Mouse (Mus musculus): ENCODE results near the gene Tmem203.
"Not testable (repeated sequence)": the region's sequence is repeated elsewhere in the genome, so short reads cannot be mapped to it uniquely, and the experiment has no call there.

Gene Tmem203

DNA sequence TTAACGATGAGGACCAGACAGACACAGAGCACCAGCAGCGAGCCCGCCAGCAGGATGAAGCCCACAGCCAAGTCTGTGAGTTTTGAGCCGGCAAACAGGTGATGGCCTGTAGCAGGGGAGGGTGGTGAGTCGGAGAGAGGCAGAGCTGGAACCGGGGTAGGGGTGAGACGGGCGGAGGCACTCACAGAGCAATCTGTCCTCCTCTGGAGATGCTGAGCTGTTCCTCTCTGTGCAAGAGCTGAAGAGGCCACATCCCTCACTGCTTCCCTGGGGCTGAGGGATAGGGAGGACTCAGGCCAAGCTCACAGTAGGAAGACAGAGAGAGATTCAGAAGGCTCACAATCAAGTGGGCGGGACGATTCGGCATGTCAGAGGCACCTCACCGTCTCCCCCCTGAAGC, 24.2 kb upstream of the Tmem203 start:
- ATAC-seq (ENCODE audit: insufficient number of reproducible peaks, low FRiP score, low TSS enrichment): no peak

DNA sequence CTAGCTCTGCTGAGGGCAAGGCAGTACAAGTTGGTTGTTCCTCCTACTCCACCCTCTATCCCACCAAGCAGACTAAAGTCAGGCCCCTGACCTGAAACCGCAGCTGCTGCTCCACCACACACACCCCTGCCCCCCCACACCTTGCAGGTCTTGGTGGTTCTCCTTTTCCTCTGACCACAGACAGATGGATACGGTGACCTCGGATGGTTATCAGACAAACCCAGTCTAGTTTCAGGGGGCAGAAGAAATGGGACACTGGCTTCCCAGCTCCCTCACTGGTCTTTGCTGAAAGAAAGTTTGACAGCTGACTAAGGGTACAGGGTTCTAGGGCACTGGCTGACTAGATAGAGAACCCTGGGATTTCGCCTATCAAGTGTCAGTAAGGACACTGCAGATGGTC, 21.8 kb upstream of the Tmem203 start:
- ATAC-seq (ENCODE audit: insufficient number of reproducible peaks, low FRiP score, low TSS enrichment): no peak

DNA sequence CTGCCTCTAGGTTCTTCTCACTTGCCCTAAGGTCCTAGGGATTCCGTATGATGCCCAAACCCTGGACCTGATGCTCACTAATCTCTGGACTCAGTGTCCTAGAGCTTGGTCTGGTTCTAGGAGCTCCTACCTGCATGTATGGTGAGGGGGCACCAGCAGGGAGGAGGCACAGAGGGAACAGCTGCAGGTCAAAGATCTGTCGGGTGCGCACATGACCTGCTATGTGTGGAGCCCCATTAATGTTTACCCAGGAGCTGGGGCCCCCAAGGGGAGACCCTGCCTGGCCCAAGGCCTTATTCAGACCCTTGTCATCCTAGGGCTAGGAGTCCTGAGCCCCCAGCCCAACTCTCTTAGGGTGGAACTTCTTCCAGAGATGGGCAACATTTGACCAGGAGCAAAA, 21.2 kb upstream of the Tmem203 start, which contains the start of gene Slc34a3:
Slc34a3 (minus strand) TSS at position 315 of the 400 bp plus-strand sequence.
- no peak for ATAC-seq (ENCODE audit: insufficient number of reproducible peaks, low FRiP score, low TSS enrichment)

DNA sequence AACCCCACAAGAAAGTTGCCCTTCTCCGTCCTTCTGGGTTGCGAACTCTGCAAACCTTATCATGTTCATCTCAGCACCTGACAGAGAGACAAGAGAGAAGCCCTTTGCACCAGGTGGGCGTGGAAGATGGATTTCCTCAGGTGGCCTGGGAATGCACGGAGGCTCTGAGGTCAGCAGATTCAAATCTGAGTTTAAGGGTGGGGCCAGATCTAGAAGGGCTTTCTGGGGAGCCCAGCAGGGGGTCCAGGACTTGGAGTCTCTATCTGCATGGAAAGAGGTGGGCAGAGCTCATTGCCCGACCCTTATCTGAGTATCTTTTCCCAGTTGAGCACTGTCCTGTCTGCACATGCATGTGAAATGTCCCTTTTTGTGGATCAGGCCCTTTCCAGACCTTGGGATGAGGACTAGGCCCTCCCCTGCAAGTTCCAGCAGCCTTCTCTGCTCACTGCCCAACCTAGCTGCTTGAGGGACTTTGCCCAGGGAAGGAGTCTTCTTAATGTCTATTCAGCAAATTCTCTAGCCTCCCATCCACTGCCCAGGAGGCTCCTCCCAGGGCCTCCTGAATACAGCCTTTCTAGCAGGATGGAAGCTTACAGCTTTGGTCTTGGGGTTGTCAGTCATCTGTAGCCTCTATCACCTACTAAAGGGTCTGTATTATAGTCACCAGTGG, 20.6 kb upstream of the Tmem203 start:
- ATAC-seq (ENCODE audit: insufficient number of reproducible peaks, low FRiP score, low TSS enrichment): no peak

DNA sequence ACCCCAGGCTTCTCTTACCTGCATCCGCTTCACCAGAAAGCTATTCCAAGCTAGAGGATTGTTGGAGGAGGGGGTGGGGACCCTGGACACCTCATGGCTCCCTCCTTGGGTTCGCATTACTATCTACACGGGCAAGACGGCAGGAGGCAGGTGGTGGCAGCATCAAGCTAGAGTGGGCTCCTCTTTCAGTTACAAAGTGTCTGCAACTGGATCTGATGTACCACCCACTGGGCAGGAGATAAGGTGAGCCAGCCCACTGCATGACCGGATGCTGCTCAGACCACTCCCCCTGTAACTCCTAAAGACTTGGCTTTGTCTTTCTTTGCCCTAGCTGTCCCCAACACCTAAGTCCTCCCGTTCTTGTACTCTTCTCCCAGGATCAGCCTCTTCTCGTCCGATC, 18.6 kb upstream of the Tmem203 start, which contains the start of gene Rnf224:
Rnf224 (minus strand) TSS at position 174 of the 400 bp plus-strand sequence.
- no peak for ATAC-seq (ENCODE audit: insufficient number of reproducible peaks, low FRiP score, low TSS enrichment)

DNA sequence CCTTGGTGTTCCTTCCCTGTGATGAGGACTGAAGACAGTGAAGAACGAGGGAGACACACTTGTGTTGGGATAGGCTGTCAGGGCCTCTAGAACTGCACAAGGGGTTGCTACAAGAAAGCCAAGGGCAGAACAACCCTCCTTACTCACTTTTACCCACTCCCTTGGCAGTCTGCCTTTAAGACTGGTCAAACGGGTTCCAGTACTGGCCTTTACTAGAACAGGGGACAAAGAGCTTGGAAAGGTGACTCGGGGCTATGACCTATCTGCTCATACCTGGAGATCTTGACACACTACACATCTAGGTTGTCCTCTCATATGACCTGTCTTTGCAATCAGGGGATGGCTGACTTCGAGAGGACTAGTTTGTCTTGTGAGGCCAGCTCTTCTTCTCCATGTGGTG, 17.7 kb upstream of the Tmem203 start:
- ATAC-seq (ENCODE audit: insufficient number of reproducible peaks, low FRiP score, low TSS enrichment): no peak

DNA sequence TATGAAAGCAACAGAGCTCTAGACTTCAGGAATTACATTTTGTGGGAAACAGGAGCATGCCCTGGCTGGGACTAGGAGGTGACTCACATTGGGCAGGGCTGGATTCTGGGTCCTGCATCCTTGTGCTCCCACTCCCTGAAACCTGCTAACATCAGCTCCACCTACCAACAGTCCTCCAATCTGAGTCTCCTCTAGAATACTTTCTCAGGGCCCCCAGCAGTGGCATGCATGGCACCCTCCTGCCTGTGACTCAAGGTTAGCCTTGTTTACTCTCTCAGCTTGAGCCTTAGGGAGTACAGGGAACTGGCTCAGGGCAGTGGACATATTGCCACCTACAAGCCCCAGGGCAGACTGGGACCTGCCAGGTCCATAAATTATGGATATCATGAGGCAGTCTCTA, 17.1 kb upstream of the Tmem203 start:
- no peak for ATAC-seq (ENCODE audit: insufficient number of reproducible peaks, low FRiP score, low TSS enrichment)

DNA sequence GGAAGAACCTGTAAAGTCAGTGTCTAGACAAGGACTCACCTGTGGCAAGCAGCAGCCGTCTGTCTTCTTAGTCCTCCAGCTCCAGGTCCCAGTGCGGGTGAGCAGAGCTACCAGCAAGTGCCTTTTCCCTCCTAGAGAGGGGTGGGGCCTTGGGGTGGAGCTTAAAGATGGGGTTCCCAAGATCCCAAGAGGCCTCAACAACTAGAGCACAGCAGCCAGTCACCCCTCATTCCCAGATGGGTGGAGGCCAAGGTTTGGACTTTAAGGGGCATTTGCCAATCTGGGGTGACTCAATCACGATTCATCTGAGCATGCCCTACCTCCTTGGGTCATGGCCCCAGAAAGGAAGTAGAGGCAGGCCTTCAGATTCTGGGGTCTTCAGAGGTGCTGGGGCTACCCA, 15.5 kb upstream of the Tmem203 start:
- ATAC-seq (ENCODE audit: insufficient number of reproducible peaks, low FRiP score, low TSS enrichment): no peak

DNA sequence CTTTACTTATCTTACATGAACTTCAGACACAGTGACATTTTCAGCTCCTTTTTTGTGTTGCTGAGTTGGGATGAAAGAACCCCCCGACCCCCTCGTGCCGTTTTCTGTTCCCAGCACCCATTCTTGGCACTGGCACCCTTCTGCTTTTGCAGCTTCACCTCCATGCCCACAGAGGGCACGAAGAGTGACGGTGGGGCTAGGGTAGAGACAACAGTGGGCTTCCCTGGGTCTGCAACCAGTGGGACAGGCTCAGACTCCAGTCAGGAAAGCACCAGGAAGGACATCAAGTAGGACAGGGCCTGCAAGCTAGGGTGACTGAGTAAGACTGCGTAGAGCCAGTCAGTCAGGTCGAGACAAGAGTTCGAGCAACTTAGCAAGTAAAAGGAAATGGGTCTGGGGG, 14.9 kb upstream of the Tmem203 start:
- no peak for ATAC-seq (ENCODE audit: insufficient number of reproducible peaks, low FRiP score, low TSS enrichment)

DNA sequence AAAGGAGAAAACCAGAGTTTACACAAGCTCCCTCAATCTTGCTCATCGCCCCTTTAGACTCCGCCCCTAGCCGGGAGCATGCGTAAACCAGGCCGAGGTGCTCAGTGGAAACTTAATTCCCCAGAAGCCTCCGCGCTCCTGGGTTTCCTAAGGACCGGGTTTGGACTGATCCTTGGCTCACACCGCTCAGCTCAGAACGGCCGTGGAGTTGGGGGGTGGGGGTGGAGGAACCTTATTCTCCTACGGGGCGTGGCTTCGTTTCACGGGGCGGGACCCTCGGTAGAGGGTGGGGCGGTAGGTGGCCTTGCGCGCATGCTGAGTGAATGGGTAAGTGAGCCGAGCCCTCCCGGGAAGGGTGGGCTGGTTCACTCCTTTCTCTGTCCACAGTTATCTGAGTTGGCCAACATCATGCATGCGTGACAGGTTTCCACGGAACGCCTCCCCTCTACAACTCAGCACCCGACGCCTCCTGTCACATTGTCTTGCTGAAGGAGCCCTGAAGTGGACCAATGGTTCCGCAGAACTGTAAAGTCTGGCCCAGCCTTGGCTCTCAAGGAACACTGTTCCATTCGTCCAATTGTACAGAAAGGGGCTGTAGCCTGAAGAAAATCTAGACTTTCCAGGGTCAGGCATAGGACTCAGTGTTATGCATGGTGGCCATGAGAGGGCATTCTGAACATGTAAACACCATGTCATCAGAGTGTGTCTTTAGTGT, 14.4 kb upstream of the Tmem203 start:
- peak; percentile 64 for ATAC-seq (ENCODE audit: insufficient number of reproducible peaks, low FRiP score, low TSS enrichment)

DNA sequence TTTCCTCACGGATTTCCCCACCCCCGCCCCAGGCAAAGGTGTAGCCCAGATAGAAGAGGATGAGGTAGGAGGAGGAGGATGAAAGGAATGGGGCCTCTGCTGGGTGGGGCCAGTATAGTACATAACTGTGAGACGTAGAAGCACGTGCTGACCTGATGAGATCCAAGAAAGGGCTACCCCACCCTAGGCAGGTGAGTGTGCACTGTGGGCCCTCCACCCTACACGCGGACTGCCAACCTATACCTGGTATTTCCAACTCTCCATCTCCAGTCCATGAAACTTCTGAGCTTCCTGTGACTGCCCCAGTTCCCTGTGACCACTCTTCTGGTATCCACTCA, 13.8 kb upstream of the Tmem203 start:
- ATAC-seq (ENCODE audit: insufficient number of reproducible peaks, low FRiP score, low TSS enrichment): no peak

DNA sequence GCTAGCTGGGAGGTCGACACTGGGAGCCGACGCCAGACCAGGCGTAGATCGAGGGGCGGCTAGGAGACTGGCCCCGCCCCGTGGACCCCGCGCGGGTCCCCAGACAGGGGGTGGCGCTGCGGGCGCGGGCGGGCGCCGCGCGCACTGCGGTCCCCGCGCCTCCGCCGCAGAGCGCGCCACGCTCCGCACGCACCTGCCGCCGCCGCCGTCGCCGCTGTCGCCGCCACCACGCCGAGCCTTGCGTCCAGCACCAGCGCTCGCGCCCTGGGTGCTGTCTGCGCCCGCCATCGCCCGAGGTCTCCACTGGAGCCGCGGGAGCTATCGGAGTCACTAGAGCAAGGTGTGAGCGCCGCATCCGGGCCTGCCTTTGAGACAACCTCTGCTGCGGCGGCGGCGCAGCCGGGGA, 13.1 kb upstream of the Tmem203 start, which contains the start of the genes Rnf208 and Cysrt1:
Rnf208 (plus strand) TSS at position 155 of the 406 bp plus-strand sequence.
Cysrt1 (minus strand) TSS at position 352 of the 406 bp plus-strand sequence.
- no peak for ATAC-seq (ENCODE audit: insufficient number of reproducible peaks, low FRiP score, low TSS enrichment)

DNA sequence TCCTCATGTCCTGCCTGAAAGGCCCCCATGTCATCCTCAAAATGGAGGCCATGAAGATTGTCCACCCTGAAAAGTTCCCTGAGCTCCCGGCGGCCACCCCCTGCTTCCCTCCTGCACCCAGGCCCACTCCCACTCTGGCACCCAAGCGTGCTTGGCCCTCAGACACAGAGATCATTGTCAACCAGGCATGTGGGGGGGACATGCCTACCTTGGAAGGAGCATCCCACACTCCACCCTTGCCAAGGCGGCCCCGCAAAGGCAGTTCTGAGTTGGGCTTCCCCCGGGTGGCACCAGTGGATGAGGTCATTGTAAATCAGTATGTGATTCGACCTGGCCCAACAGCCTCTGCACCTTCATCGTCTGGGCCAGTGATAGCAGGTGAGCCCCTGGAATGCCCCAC, 11.9 kb upstream of the Tmem203 start:
- no peak for ATAC-seq (ENCODE audit: insufficient number of reproducible peaks, low FRiP score, low TSS enrichment)

DNA sequence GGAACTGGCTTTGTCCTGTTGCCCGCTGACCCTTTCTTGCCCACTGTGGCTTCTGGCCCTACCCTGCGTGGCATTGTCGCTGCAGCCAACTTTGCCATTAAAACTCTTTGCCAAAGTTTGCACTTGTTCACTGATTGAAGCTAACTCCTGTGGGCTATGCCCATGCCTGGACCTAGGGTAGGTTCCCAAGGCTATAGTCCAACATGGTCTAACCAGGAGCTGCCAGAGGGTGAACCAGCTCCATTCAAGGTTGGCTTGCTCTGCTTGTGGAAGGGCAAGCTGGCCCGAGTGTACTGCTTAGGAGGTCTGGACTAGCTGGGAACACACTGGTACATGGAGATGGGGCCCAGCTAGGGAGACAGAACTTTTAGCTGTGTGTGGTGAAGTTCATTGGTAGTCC, 11.1 kb upstream of the Tmem203 start:
- ATAC-seq (ENCODE audit: insufficient number of reproducible peaks, low FRiP score, low TSS enrichment): no peak

DNA sequence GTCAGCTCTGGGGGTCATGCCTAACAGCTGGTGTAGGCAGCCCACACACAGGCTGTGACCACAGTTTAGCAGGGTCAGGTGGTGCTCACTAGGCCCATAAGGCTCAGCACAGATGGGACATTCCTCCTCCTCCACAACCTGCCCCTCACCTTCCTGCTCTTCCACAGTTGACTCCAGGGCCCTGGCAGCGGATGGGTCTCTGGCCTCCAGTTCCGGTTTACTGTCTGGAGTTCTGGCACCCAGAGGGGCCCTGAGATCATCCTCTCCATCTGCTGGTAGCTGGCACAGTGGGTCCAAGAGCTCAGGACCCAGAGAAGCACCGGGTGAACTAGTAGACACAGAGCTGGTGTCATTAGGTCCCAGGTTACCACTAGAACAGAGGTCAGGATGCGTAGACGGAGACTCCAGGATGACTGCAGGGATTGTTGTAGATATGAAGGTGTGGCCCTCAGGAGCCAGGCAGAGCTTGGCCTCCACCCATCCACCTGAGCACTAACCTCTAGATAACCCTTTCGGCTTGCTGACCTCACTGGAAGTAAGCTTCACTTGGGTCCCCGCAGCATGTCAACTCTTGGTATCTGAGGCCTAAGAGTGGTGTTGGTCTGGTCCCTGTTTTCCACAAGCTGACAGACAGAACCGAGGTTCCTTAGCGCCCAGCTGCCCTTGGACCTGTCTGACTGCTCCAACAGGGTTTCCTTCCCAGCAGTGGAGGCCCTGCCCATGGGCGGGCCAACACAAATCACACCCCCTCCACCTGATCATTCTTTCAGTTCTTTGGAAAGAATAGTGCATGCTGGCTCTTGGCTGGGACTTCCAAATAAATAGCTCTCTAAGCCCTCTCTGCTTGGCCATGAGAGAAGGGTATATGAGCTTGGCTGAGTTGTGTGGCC, 8.8 kb upstream of the Tmem203 start, which contains the start of gene AL732309.1:
AL732309.1 (minus strand) TSS at position 681 of the 890 bp plus-strand sequence.
- peak; percentile 38; the same call in 1 of the 2 replicates for ATAC-seq (ENCODE audit: insufficient number of reproducible peaks, low FRiP score, low TSS enrichment)

DNA sequence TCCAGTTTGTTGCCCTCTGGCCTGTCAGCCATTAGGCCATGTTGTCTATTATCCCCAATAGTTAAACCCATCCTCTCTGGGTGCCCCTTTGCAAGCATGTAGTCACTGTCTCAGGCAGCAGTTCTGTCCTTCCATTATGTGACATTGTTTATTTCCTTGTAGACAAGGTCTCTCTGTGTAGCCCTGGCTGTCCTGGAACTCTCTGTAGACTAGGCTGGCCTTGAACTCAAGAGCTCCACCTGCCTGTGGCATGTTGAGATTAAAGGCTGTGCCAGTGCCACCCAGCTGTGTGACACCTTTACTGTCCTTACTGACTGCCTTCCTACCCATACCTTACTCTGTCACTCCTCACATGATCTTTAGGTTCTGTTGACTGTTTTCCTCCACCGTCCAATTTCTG, 2.9 kb upstream of the Tmem203 start:
- no peak for ATAC-seq (ENCODE audit: insufficient number of reproducible peaks, low FRiP score, low TSS enrichment)

DNA sequence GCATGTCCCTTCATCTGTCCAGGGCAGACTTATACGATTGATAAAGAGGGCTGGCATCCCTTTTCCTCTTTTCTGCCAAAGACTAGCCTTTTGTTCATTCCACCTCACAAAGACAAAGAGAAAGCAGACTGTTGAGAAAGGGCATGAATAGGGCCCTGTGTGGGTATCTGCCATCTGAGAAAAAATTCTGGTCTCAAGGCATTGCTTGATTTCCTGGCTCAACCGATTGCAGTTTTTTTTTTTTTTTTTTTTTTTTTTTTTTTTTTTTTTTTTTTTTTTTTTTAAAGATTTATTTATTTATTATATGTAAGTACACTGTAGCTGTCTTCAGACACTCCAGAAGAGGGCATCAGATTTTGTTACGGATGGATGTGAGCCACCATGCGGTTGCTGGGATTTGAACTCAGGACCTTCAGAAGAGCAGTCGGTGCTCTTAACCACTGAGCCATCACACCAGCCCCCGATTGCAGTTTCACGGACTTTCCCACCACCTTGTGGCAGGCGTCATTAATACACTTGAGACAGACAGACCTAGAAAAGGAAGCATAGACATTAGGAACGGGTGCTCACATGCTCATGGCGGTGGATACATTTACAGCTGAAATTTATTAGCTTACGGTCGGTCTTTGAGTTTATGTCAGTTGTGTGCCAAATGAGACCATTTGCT, 1.3 kb downstream of the Tmem203 start:
- not testable (repeated sequence) for ATAC-seq (ENCODE audit: insufficient number of reproducible peaks, low FRiP score, low TSS enrichment)

DNA sequence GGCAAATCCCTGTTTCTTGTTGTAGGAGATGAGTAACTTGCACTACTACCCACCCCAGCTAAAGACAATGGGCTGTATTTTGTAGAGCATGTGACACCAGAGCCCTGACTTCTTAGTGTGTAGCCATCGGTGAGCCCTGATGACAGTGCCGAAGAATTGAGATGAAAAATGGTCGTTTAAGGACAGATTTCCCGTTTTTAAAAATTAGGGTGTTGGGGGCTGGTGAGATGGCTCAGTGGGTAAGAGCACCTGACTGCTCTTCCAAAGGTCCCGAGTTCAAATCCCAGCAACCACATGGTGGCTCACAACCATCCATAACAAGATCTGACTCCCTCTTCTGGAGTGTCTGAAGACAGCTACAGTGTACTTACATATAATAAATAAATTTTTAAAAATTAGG, 2.0 kb downstream of the Tmem203 start:
- ATAC-seq (ENCODE audit: insufficient number of reproducible peaks, low FRiP score, low TSS enrichment): not testable (repeated sequence)

DNA sequence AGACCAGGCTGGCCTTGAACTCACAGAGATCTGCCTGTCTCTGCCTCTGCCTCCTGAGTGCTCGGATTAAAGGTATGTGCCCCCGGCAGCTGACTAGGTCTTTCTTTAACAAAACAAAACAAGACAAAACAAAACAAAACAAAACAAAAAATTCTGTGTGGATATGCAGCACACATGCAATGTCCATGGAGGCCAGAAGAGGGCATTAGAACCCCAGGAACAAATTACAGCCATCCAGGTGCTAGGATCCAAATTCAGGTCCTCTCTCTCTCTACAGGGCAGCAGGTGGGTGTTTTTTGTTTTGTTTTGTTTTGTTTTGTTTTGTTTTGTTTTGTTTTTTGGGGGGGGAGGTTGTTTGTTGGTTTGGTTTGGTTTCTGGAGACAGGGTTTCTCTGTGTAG, 3.6 kb downstream of the Tmem203 start:
- ATAC-seq (ENCODE audit: insufficient number of reproducible peaks, low FRiP score, low TSS enrichment): no peak

DNA sequence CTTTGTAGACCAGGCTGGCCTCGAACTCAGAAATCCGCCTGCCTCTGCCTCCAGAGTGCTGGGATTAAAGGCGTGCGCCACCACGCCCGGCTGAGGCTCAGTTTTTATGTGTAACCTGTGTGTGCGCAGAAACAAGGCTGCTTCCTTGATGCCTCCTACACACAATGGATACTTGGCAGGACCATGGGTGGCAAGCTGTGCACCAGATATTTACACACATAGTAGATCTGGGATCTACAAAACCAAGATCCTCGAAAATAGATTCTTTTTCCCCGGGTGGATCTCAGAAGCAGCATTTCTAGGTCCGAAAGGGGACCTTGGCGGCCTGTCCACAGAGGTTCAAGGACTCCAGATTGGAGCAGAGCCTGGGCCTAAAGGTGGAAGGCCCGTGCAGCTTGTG, 6.6 kb downstream of the Tmem203 start:
- no peak for ATAC-seq (ENCODE audit: insufficient number of reproducible peaks, low FRiP score, low TSS enrichment)
